Mouse (Mus musculus) ES-CJ7 (cell line): Measurements from ENCODE around the gene Grxcr1.
A peak's percentile ranks its signal among the peaks of the same experiment; 100 is the strongest.

Experiments used
- DNase-seq: peaks from one replicate; pipeline ENCODE4 v3.0.0; 2011; ENCODE audit warnings: low read depth, low spot score

The Grxcr1 gene

GRCm38 (mm10) chr5:68087174-68087573, 55.5 kb downstream of the Grxcr1 start:
- DNase-seq = no peak

GRCm38 (mm10) chr5:68093085-68093484, 61.5 kb downstream of the Grxcr1 start:
- no peak for DNase-seq

GRCm38 (mm10) chr5:68097665-68098624, 66.3 kb downstream of the Grxcr1 start:
- no peak for DNase-seq

GRCm38 (mm10) chr5:68112430-68113036, 80.9 kb downstream of the Grxcr1 start:
- no peak for DNase-seq

- DNase-seq = no peak
Measured at GRCm38 (mm10) chr5:68120880-68121279, 89.2 kb downstream of the Grxcr1 start.

DNA sequence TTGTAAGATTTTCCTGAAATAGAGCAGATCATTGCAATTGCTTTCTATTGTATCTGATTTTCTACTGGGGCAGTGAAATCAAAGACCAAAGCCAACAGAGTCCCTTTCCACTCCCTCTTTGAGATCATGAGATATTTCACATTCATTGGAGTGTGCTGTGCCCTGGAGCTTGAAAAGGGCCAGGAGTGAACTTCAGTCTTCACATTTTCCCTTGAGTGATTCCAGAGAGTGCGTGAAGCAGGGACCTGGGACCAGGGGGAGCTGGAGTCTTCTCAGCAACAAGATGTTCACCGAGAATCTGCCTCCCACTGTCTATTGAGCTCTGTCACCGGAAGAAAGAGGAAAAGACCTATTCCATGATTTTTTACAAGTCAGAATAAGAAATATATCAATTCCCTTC, 91.2 kb downstream of the Grxcr1 start:
- no peak for DNase-seq

DNA sequence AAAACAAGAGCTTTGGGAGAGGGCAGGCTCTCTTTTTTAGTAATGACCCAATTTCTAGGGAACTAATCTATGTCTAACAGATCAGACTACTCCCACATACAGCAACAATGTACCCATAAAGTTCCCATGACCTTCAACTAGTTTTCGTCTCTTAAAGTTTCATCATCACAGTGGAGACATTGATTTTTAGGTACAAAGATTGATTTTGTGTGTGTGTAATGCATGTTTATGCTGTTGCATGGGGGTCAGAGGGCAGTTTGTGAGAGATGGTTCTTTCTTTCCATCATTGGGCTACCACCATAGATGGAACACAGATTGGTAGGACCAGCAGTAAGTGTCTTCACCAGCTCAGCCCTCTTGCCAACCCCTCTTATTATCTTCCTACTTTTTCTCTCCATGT, 93.8 kb downstream of the Grxcr1 start:
- DNase-seq = no peak

- DNase-seq = peak; percentile 42
Measured at GRCm38 (mm10) chr5:68128421-68128820, 96.8 kb downstream of the Grxcr1 start.

- no peak for DNase-seq
Measured at GRCm38 (mm10) chr5:68128821-68129608, 97.4 kb downstream of the Grxcr1 start.

DNA sequence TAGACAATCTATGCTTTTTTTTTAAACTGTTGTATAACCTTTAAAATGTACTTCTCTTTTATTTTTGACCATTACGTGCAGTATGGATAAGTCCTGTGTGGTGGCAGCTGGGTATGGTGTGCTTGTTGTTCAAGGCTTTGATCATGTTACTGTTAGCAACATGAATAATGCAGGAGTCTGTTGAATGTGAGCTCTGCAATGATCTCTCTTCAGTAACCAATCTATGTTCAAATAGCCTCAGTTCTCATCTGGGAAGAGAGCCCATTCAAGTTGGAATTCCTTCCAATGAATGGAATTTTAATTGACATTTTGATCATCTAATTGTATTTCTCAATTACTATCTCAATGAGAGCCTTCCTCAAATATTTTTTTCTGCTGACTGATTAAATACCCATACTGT, 115.2 kb downstream of the Grxcr1 start:
- DNase-seq = no peak

- no peak for DNase-seq
Measured at GRCm38 (mm10) chr5:68149946-68150345, 118.3 kb downstream of the Grxcr1 start.

- no peak for DNase-seq
Measured at GRCm38 (mm10) chr5:68150347-68151043, 118.9 kb downstream of the Grxcr1 start.

DNA sequence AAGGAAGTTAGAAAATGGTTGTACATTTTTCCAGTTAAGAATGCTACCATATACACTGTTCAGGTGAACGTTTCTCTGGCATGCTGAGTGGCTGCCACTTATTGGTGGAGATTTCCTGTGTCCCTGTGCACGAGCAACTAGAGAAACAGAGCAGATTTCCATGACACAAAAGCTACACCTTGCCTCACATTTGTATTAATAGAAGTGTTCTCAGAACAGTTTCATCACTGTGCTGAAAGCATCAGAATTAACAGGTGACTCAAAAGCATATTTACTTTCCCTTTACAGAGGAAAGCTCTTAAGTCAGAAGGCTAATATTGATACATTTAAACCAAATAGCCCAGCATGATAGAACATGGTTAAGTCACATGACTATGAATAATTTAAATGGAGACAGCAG, 130.9 kb downstream of the Grxcr1 start:
- no peak for DNase-seq

DNA sequence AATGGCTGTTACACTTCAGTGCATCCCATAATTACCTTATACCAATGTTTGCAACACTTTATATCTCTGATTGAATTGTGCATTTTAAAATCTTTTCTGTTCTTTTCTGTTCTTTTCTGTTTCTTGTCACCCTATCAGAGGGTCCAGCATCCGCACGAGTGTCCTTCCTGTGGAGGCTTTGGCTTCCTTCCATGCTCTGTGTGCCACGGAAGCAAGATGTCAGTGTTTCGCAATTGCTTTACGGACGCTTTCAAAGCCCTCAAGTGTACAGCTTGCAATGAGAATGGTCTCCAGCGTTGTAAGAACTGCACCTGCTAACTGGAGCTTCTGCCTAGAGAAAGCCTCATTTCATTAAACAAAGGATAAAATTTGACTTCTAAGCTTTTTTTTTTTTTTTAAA, 134.3 kb downstream of the Grxcr1 start:
- DNase-seq = no peak
